Mouse (Mus musculus) liver, postnatal 0 days (tissue): Measurements from ENCODE around the gene Havcr2.

Experiments
- CTCF ChIP-seq: sonication (generic); IDR thresholded peaks from 2 replicates; pipeline ENCODE4 v1.5.1; 2016; ENCODE audit warnings: antibody characterized with exemption, low read depth
- EP300 ChIP-seq: IDR thresholded peaks from 2 replicates; pipeline ENCODE4 v1.6.1; 2016; ENCODE audit warnings: antibody characterized with exemption, low read depth, mild to moderate bottlenecking

- TF ChIP-seq CTCF (no peak), EP300 (no peak)
These were observed 8.6 kb upstream of the Havcr2 start for GRCm38 (mm10) chr11:46446150-46446549.
